Mouse (Mus musculus) heart, postnatal 25 days (tissue): ENCODE measurements around the gene Krit1. TPM values are rescaled to one million over a fixed set of nuclear protein-coding genes. Genes with fewer than 3 reads are reported as not detected.
"Not testable (repeated sequence)": the region's sequence is repeated elsewhere in the genome, so short reads cannot be mapped to it uniquely, and the experiment has no call there.

Source experiments
- DNase-seq: peaks from one replicate; pipeline ENCODE4 v3.0.0; 2022; ENCODE audit warnings: low spot score
- intact Hi-C: fragments of 180-260 bp; cut with DNase I; formaldehyde crosslinking; loops from one replicate; pipeline ENCODE4 v1.15.1; 2025
- total RNA-seq, 2 experiments: library from RNA; stranded (reverse); gene quantifications; 2 replicates each; pipeline ENCODE4 v1.2.3; 2021

Krit1 gene
- total RNA-seq, 2 experiments from 2014 or later: 31.5 to 32.5 TPM

DNA sequence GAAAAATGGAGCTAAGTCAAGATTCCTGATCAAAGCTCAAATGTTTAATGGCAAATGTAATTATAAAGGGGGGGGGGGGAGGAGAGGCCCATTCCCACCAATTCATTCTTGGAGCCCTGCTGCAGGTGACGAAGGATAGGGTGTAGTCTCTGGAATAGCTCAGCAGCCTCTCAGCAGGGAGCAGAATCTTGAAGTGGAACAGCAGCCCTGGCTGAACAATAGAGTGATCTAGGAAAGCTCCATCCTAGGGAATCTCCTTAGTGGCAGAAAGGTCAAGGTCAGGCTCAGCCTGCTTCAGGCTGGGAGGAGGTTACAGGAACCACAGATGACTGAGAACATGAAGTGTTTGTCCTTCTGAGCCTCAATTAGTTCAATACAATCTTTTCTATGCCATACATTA is 69.4 kb downstream of the Krit1 start:
- DNase-seq: no peak
- intact Hi-C loops: no loop called here

DNA sequence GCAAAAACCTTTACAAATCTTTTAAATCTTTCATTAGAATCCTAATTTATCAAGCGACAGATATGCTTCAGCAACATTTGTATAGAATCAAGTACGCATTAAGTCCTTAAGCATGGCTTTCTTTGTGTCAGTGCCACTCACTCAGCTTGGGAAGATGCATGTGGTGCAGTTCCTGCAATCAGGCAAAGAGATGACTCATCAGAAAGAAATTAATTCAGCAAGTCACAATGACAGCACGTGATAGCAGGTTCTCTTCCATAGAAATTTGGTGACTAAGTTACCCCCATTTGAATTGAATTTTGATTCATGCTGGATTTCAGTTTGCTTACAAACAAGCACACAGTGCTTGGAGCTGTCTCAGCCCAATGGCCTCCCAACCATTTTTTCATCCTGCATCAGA is 70.5 kb downstream of the Krit1 start:
- DNase-seq: no peak
- intact Hi-C loops: no loop called here

GRCm38 (mm10) chr5:3886862-3887261 is 83.9 kb downstream of the Krit1 start:
- DNase-seq, intact Hi-C loops: not testable (repeated sequence)

GRCm38 (mm10) chr5:3889201-3889600 is 86.2 kb downstream of the Krit1 start:
- DNase-seq: no peak
- intact Hi-C loops: no loop called here

DNA sequence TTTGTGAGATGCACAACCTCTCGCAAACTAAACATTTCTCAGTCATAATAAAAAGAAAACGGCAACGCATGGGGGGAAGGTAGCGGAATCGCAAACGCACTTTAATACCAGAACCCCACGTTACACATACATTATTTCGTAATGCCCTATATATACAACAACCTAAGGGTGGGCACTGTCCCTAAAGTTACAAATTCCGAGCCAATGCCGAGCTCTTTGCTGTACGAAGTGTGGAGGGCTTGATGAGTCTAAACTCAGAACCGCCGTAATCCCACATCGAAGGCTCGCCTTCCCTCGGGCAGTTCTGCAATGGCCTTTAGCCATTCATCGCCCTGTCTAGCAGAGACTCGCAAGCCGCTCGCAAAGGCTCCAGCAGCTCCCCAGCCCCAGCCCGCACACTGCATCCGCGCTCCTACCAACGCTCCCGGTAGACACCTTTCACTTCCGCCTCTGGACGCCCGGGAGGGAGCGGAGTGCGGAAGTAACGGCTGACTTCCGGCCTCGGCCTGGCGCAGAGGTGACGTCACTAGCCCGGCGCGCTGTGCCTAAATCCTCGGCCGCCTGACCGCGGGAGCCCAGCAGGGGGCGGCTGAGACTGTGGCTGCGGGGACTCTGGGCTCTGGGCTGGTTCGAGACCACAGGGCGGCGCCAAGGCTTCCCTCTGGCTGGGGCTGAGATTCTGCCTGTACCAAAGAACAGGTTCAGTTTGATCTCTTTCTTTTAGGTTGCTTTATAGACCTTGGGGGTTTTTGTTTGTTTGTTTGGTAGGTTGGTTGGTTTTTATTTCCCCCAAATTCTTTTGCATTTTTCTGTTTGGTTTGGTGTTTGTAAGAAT is 90.7 kb downstream of the Krit1 start, which contains the start of gene Mterf1a:
TSS of gene Mterf1a (minus strand) at position 475 of the 835 bp plus-strand sequence.
- peak; percentile 2 for DNase-seq
- intact Hi-C loops: loop anchor here (1.0 to 10.0 kb wide), 2 partner anchors 298 to 1021 kb away; no protein-coding TSS in a partner anchor

GRCm38 (mm10) chr5:3894294-3894619 is 91.3 kb downstream of the Krit1 start:
- intact Hi-C loops: loop anchor here (1.0 to 10.0 kb wide), 2 partner anchors 297 to 1021 kb away; no protein-coding TSS in a partner anchor

More at GRCm38 (mm10) chr5:3894294-3894619, 91.3 kb downstream of the Krit1 start:
- not testable (repeated sequence) for DNase-seq

Other genes starting within 250 kb of the Krit1 start
- 1 to 10 TPM; 1.4 to 1.6 TPM for gene 1700109H08Rik, start 231.6 kb upstream of the Krit1 start, total RNA-seq
- gene Pex1, start 207.1 kb upstream of the Krit1 start, total RNA-seq: 1 to 10 TPM; 8.8 to 10.0 TPM
- 1 to 10 TPM; 4.8 to 6.5 TPM for gene Rbm48, start 206.6 kb upstream of the Krit1 start, total RNA-seq
- not detected for gene Tmbim7, start 152.0 kb upstream of the Krit1 start, total RNA-seq
- 10 to 100 TPM; 95.4 to 98.0 TPM for gene Gatad1, start 146.0 kb upstream of the Krit1 start, total RNA-seq
- 10 to 100 TPM; 21.0 to 25.8 TPM for gene Ankib1, start 259 bp upstream of the Krit1 start, total RNA-seq
- gene Lrrd1, start 42.0 kb downstream of the Krit1 start, total RNA-seq: not detected
- gene Mterf1a, start 90.7 kb downstream of the Krit1 start, total RNA-seq: 1 to 10 TPM; 3.3 to 3.8 TPM
- gene Akap9, start 124.9 kb downstream of the Krit1 start, total RNA-seq: 10 to 100 TPM; 41.4 to 43.0 TPM